Mouse (Mus musculus) cerebellum, postnatal 36 days (tissue): Measurements from ENCODE around the gene Rbbp9.
"Not testable (repeated sequence)": the region's sequence is repeated elsewhere in the genome, so short reads cannot be mapped to it uniquely, and the experiment has no call there.

Experiments used
- DNase-seq, 2 experiments: peaks; one replicate each; pipeline ENCODE4 v3.0.0; 2021 to 2022; ENCODE audit warnings: mixed read lengths in 2 of 2

Rbbp9 gene

DNA sequence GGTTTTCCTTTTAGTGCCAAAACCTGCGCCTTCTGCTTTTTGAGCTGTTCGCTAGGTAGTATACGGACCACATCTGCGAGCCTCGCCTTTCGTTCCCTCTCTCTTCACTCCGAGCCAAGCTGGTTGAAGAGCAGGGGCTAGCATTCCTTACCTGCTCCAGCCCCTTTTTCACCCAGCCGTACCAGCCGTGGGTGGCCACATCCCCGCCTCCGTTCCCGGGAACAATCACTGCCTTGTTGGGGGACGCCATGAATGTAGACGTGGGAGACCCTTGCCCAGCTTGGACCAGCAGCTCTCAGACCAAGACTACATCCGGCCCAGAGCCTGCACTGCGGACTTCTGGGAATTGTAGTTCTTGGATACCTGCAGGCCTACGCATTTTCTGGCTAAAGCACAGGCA, at the start of gene Rbbp9:
Rbbp9 (minus strand) TSS at position 341 of the 400 bp plus-strand sequence.
- DNase-seq: peak; percentile 60 to 66

DNA sequence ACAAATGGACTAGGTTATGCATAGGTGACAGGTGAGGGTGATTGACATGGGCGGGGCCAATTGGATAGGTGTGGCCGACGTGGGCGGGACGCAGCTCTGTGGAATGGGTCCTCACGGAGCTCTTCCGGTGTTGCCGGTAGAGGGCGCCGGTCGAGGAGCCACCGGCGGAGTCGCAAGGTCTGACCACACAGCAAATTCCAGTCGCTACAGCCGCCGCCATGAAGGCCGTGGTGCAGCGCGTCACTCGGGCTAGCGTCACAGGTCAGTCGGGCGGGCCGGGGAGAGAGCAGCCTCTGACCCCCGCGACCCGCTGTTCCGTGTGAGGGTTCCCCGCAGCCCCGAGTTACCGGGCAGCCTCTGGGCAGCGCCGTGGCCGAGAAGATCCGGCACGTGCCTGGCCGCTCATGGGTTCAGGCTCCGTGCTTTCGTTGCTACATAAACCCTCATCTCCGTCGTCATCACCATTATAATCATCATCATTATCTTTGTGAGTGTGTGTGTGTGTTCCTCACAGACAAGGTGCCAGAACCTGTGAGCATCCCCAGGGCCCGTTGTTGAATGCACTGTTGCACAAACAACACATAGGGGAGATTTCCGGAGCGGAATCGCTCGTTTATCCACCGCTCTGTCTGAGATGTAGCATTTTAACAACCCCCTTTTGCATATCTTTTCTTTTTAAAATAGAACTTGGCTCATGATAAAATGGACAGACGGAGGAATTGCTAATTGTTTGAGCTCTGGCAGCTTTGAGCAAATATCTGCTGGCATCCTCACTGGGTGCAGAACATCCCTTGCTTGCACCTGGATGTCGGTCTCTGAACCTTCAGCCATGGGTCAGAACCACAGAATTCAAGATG, 49.4 kb upstream of the Rbbp9 start, which contains the start of gene Dtd1:
Dtd1 (plus strand) TSS at position 67 of the 857 bp plus-strand sequence.
- peak; percentile 93 to 94 for DNase-seq

DNA sequence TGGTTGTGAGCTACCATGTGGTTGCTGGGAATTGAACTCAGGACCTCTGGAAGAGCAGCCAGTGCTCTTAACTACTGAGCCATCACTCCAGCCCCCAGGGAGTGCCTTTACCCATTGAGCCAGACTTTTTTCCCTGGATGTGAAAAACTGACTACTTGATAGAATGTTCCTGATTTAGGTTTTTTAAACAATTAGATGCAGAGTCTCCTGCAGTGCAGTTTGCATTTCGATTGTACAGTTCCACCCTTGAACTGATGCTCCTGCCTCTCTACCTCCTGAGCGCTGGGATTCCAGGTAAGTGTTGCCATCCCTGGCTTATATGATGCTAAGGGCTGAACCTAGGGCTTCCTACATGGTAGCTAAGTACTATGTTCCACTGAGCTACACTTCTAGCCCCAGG, 47.3 kb upstream of the Rbbp9 start:
- DNase-seq: no peak

DNA sequence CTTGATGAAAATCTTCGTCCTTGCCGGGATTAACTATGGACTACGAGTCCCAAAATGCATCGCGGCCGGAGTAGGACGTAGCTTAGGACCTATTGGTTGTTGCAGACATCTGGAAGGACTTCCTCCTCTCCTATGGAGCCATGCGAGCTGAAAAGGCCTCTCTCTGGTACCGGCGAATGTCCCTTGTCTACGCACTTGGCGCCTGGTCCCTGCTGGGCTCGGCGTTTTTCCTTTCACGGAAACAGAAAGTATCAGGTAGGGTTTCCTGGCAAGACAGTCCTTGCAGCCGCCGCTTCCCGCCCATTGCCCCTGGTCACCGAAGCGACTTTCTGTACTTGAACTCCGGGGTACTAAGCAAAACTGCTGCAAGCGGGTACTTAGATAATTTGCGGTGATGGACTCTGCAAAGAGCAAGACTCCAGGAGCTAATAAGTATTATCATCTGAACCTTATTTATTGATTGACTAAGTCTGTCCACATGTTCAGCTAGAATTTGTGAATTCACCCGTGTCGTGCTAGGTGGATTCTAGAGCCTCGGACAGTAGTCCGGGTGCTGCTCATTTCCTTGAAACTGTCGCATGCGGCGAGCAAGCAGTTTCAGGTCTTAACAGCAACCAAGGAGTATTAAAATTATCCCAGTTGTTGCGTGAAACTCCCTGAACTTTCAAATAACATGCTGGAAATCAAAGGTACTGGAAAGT, 43.4 kb upstream of the Rbbp9 start, which contains the start of gene Smim26:
Smim26 (plus strand) TSS at position 104 of the 701 bp plus-strand sequence.
- DNase-seq: peak; percentile 74 to 81

DNA sequence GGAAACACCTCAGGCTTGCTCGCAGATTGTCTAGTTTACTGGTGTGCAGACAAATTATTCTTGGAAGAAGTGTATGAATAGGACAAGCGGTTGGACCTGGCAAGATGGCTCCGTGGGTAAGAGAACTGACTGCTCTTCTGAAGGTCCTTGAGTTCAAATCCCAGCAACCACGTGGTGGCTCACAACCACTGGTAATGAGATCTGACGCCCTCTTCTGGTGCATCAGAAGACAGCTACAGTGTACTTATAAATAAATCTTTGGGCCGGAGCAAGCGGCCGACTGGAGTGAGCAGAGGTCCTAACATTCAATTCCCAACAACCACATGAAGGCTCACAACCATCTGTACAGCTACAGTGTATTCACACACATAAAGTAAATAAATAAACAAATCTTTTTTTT, 42.4 kb upstream of the Rbbp9 start:
- DNase-seq: not testable (repeated sequence)

DNA sequence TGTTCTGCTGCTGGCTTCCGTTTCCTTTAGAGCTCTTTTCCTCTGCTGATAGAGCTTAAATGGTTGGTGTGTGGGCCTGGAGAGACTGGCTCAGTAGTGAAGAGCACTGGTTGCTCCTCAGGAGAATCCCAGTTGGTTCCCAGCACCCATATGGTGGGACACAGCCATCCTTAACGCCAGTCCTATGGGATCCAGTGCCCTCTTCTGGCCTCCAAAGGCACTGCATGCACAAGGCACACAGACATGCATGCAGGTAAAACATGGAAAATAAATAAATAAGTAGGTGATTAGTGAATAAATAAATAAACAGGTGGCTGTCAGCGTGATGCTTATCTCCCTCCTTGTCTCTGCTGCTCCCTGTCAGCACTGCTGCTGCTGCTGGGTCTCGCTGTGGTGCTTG, 38.1 kb upstream of the Rbbp9 start:
- no peak for DNase-seq

DNA sequence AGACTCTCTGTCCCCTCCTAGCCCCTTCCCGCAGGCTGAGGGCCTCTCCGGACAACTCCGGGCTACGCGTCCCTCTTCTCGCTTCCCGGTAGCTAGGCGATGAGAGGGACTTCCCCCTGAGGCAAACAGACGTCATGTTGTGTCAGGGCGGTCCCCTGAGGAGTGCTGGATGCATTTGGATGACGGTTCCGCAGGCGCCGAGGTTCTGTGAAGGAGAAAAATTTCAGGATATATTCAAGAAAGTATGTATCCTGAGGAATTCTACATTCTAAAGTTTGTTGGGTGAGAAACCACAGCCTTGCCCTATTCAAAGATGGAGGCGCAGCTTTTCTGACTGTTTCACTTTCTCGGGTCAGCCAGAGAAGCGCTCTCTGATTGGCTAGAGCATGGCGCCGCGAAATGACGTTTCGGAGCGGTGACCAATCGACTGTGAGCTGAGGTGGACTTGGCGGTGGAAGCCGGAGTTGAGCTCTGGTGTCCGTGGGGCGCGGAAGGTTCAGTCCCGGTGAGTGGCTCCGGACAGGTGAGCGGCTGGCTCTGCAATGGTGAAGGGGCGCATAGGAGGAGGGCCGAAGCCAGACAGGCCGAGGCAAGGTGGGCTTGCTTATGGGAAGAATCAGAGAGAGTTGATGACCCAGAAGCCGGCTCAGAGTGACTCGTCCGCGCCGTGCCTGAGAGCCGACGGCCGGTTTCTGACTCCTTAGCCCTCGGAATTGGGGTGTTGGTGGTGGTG, 5.3 kb upstream of the Rbbp9 start, which contains the start of gene Sec23b:
Sec23b (plus strand) TSS at position 410 of the 733 bp plus-strand sequence.
- peak; percentile 97 to 99 for DNase-seq

DNA sequence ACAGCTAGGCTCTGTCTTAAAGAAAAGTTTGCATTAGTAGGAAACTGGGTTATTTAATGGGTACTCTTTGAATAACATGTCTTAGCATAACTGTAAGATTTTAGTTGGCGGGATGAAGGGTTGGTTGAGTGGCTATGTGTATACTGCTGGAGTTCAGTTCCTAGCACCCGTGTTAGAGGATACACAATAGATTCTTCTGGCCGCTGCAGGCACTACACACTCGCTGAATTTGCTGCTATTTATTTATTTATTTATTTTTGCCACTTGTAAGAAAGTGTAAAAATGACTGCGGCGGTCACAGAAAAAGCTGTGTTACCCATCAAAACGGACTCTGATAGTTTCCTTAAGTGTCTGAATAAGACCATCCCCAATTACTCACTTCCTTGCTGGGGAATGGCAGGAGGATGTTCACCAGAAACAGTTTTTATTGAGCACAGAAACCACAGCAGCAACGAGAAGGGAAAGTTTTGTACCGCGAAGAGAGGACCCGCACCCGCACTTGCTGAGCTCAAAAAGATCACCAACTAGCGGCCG, 4.7 kb upstream of the Rbbp9 start:
- DNase-seq: no peak

DNA sequence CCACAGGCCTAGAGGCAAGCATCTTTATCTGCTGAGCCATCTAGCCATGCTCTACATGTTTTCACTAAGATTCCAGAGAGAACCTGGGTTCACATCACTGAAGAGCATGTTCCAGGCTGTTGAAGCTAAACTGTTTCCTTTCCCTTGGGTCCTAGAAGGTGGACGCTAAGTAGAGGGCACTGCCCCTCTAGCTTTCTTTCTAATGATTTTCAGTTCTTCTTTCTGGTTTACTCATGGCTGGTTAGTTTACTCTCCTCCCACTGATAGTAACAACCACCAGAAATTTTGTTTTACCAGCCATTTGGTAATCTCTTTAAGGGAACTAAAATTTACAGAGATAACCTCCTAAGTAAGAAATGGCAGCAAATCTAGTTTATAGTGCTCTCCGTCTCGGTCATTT, 3.2 kb upstream of the Rbbp9 start:
- no peak for DNase-seq

DNA sequence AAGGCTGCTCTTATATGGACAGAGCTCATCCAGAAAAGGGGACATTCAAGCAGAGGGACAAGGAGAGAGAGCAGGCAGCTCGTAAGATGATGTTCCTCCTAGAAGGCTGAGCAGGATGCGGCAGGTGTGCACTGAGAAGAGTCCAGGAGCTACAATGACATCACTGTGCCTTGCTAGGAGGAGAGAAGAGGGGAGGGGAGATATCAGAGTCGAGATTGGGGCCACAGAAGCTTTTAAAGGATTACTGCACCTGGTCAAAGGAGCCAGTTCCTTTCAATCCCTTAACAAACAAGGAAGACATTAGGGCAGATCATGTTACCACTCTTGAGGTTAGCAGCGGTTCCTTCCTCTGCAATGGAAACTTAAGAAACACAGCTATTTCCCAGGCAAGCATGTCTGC, 3.1 kb downstream of the Rbbp9 start:
- DNase-seq: no peak

DNA sequence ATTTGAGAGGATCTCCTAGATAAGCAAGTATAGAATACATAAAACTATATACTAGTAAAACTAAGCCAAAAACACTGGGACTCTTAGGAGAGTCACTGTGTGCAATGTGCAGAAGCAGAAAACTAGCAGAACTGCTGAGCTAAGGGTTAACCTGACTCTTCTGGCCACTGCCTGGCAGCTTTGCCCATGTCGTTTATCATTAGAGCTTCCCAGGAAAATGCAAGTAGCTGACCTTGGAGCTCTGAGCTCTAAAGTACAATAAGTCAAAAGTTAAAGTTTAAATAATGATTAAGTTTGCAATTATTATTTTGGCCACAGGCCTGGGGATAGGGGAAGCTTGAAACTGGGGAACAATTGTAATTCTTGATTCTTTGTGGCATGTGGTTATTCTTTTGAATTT, 5.2 kb downstream of the Rbbp9 start:
- no peak for DNase-seq

DNA sequence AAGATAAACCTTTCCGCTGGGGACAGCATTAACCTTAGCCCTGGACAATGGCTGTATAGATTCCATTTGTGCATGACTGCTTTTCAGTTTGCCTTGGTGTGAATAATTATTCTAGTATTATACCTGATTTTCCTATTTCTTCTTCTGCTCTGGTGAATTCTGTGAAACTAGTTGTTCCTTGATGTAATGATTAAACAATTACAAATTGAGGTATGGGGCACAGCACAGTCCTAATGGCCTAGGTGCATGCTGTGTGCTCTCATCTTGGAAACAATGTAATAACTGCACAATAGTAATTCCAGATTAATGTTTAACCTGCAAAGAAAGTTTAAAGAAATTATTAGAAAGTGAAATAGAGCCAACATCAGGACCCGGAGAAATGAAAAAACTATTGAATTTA, 5.6 kb downstream of the Rbbp9 start:
- no peak for DNase-seq

DNA sequence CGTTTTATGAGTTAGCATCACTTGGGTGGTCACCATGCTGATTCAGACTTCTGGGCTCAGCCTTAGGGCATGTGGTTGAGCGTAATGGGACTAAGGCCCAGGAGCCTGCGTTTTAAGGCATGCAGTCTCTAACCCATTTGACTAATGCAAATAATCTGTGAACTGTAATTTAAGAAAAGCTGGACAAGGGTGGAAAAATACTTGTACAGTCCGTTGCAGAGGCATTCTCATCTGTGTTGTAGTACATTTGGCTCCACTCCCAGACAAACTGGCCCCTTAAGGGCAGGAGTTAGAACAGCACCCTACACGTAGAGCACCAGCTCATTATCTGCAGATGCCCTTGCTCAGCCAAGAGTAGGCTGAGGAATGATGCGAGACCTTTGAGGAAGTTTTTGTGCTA, 6.0 kb downstream of the Rbbp9 start:
- no peak for DNase-seq

DNA sequence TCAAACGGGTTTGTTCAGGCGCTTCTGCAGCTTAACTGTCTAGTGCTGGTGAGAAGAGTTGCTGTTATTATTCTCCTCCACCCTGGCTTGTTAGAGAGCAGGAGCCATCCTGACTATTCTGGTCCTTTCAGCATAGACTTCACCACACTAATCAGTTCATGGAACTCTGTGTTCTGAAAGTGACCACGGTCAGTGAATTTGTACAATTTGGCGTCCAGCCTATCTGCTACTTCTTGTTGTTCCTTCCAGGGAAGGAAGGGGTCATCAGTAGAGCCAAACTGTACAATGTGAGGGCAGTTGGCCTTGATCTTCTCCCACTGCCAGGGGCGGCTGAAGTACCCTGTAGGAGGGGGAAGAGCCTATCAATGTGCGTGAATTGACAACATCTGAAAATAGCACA, 7.0 kb downstream of the Rbbp9 start:
- no peak for DNase-seq

DNA sequence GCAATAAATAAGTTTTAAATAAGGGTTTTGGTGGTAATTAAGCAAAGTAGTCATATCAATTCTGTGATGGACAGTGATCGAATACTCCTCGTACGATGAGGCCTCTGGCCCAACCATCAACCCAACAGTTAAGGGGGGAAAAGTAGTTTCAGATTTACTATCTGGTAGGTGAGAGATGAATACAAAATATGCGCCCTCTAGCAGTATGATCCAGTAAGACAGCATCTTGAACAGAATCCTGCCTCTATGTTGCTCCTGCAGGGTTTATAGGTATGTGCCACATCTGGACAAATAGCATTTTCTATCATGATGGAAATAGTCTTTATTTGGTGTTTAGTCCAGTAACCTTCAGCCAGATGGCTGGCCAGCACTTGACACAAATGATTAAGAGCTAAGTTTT, 9.4 kb downstream of the Rbbp9 start:
- no peak for DNase-seq

DNA sequence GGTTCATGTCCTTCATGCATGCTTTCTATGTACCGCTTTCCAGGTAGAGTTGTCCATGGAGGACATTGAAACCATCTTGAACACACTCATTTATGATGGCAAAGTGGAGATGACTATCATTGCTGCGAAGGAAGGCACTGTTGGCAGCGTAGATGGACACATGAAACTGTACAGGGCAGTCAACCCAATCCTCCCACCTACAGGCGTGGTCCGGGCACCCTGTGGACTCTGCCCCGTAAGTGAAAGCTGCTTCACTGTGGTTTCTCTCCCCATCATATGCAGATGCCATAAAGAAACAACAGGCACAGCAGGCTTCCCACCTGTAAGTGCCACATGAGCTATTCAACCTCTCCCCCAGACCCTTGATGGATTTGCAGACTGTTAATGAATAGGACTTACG, 13.5 kb downstream of the Rbbp9 start:
- DNase-seq: no peak

DNA sequence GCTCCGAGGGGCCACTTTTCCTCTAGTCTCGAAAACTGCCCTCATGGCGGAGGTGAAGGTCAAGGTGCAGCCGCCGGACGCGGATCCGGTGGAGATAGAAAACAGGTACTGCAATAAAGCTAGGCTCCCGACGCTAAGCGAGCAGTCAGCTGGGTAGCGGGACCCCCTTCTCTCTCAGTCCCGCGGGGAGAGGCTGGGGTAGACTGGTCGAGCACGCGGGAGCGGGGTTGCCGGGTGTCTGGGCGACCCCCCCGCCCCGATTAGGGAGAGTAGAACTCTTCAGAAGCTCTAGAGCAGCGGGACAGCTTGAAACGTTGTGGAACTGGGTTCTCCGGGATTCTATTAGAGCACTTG, 22.9 kb downstream of the Rbbp9 start:
- DNase-seq: no peak

DNA sequence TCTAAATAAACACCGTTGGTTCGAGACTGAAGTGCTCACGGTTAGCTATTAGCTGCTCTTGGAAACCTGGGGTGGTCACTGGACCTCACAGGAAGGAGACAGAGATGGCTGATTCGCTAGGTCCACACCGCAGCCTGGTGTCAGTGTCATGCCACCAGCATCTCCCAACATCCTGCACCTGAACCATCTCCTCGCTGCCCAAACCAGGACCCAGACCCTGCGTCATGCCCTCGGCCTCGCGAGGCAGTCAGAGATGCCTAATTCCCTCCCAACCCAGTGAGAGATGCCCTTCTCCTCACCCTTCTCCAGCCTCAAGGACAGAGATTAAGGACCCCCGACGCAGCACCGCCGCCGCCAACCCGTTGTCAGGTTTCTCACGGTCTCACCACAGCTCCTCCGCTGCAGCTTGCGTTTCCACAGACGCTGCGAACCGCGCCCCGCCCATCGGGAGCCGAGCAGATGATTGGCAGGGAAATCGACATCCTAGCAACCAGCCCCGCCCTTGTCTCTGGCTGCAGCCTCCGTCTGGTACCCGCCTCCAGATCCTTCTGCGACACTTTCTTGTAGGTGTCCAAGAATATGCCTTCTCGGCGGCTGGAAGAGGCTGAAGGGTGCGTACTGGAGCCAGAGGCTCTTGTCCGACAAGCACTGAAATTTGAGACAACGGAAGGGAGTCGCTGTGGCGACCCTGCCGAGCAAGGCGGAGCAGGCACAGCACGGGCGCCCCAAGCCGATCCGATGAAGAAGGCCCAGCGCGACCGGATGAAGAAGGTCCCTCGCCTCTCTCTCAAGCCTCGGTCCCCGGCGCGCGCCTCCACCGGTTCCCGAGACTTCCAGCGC, 23.5 kb downstream of the Rbbp9 start, which contains the start of the genes Dzank1 and Polr3f:
Dzank1 (minus strand) TSS at position 434 of the 840 bp plus-strand sequence.
Polr3f (plus strand) TSS at position 738 of the 840 bp plus-strand sequence.
- DNase-seq: peak; percentile 96 to 98

DNA sequence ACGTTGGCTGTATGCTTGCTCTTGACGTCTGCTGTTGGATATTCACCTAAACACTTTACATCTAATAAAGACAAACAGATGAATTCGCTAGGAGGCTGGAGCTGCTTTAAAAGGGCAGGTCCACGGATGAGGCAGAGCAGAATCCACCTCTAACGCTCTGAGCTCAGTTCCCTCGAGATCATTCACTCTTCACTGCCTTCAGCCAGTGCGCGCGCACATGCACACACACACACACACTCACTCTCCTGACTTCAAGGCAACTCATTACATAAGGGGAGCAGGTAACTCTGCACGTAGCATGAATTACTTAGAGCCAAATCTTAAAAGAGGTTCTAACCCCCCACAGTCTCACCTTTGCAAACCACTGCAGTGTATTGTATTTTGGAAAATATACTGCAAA, 24.8 kb downstream of the Rbbp9 start:
- DNase-seq: peak; percentile 13 to 24

DNA sequence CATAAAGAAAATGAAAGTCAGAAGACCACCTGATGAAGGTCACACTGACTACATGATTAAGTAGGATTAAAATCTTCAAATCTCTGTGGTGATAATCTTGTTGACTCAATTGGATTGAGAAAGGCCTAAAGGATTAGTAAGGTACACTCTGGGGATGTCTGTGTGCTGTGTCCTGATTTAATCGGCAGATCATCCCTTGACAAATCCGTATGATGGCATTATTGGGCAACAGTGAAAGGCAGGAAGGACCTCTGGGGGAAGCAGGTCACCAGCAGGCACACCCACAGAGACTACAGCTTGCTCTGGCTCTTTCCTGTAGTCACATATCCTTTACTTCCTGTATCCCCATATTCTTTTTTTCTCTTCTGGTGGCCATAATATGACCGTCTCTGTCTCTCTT, 30.9 kb downstream of the Rbbp9 start:
- no peak for DNase-seq

DNA sequence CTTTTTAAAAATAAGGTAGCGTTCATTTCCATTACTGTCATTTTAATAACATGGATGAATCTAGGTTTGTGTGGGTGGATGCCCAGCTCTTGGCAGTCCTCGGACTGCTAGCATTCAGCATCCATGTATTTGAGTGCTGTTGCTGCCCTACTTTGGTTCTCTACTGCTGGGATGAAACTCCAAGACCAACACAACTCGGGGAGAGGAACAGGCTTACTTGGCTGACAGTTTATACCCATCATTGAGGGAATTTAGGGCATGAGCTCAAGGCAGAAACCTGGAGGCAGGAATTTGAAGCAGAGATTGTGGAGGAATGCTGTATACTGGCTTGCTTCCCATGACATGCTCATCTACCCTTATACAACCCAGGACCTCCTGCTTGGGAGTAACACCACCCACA, 36.0 kb downstream of the Rbbp9 start:
- no peak for DNase-seq

DNA sequence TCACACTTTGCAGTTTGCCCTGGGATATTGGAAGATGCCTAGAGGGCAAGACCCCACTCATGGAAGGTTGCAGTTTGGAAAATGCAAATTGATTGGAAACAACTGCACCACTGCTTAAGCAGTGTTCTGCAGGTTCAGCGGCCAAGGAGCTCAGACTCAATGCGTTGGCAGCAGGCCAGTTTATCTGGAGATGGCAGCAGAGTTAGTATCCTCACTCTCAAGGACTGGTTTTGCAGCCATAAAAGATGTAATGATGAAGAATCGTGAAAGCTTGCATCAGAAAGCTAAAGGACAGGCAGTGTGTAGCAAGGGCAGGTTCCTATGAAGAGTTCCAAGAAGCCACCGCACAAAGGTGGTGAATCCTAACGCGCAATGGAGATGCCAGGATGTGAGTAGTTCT, 48.5 kb downstream of the Rbbp9 start:
- peak; percentile 13 to 15 for DNase-seq
